Mouse (Mus musculus): ENCODE data around the gene Bbox1.

DNA sequence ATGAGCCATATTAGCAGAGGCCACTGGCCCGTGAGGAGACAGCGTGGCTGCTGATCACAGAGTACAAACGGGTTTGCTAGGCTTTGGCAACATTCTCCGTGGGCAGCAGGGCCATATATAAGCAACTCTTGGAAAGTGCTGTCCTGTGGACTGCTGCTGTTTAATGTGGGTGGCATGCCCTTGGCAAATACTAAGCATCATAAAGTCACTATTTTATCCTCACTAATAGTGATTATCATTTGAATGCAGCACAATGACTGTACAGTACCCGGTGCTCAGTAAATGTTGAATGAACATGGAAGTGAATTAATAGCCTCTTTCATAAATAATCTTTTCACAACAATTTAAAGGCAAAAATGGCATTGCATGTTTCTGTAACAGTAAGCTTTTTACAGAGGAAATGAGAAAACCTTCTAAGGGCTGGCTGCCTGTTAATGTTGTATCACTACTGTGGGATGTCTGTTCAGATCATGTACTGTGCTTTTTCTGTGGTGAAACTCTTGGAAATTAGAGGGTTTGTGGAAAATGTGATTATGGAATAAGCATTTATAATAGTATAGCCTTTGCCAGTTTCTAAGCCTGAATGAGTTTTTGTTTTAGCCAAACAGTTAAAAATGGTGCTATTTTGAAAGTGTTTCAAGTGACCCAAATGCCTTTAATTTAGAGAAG, 39.1 kb upstream of the Bbox1 start:
- TF ChIP-seq CTCF (IDR thresholded peaks at IDR 0.05) = no peak
- TF ChIP-seq EP300 (IDR thresholded peaks at IDR 0.05) = no peak
